Mouse (Mus musculus) common myeloid progenitor, adult 5-6 weeks (primary cell): Measurements from ENCODE around the gene Olfr1047. TPM values are rescaled to one million over a fixed set of nuclear protein-coding genes. Genes with fewer than 3 reads are reported as not detected.
"Not testable (repeated sequence)": the region's sequence is repeated elsewhere in the genome, so short reads cannot be mapped to it uniquely, and the experiment has no call there.

Experiments
- ATAC-seq: replicated peaks from 2 replicates; pipeline ENCODE4 v1.8.0; 2016; ENCODE audit warnings: low read depth, mild to moderate bottlenecking, moderate TSS enrichment, inconsistent platforms; ENCODE audit not compliant: poor library complexity, severe bottlenecking
- total RNA-seq: library from RNA; stranded (forward); fragments of 200-1000, 187-1606 nt; gene quantifications from 2 replicates; pipeline ENCODE4 v1.2.3, GENCODE M21; 2017

The Olfr1047 gene
- not detected in 2 replicates for total RNA-seq

GRCm38 (mm10) chr2:86231301-86231700 lies at the start of gene Olfr1047:
TSS of gene Olfr1047 (minus strand) at chr2:86231401.
- ATAC-seq: no peak

GRCm38 (mm10) chr2:86278988-86279387 lies 47.8 kb upstream of the Olfr1047 start, which contains the start of gene Olfr1051:
TSS of gene Olfr1051 (minus strand) at chr2:86279088.
- ATAC-seq: not testable (repeated sequence)

DNA sequence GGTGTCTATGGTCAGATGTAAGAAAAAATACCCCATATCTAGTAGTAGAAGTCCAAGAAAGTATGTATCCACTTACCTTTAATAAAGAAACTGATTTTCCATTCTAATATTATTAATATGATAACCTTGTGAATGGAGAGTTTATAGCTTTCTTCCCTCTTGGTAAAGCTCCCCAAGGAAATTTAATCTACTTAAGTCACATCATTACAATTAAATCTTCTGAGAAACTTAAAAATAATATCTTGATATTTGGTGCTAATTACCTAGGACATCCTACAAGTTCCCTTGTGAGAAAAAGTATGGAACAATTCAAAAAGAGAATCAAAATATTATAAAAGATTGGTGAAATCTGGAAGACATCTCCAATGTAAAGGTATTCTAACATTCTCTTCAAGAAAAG lies 27.0 kb upstream of the Olfr1047 start, which contains the start of gene Olfr1049:
Olfr1049 (minus strand) TSS at position 101 of the 400 bp plus-strand sequence.
- ATAC-seq: not testable (repeated sequence)

- ATAC-seq: no peak
Observed at GRCm38 (mm10) chr2:86240189-86240588, 9.0 kb upstream of the Olfr1047 start, which contains the start of gene Olfr1048. TSS of gene Olfr1048 (minus strand) at chr2:86240289.

DNA sequence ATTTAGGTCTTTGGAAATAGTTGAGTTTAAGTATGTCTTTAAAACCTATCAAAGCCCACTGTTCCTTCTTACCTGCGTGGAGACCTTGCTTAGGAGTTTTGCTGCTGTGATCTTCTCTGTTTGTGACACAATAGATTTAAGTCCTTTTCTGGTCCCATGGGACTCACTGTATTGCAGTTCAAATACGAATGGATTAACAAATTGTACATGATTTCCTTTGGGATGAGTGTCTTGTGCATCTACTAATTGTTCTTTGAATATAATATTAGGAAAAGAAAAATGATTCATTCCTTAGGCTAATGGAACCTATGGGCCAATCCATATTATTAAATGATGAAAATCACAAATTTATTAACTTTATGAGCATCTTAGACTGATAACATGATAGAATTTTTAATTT lies 12.0 kb downstream of the Olfr1047 start, which contains the start of gene Olfr1046:
Olfr1046 (minus strand) TSS at position 101 of the 400 bp plus-strand sequence.
- no peak for ATAC-seq

- ATAC-seq: no peak
Observed at GRCm38 (mm10) chr2:86202909-86203308, 28.3 kb downstream of the Olfr1047 start, which contains the start of gene Olfr1045. TSS of gene Olfr1045 (minus strand) at chr2:86203009.

DNA sequence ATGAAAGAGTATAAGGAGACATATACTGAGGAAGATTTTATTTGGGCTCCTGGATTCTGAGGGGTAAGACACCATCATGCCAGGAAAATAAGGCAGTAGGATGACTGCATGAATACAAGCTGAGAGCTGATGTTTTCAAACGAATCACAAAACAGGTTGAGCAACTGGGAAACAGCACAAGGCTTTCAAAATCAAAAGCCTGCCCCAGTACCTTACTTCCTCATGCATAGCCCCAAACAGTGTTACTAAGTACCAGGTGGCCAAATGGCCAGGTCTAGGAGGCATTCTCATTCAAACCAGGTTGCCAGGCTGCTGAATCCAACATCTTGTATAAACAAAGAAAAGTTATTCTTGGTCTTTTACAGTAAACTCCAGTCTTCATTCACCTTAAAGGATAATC lies 35.3 kb downstream of the Olfr1047 start:
- no peak for ATAC-seq

DNA sequence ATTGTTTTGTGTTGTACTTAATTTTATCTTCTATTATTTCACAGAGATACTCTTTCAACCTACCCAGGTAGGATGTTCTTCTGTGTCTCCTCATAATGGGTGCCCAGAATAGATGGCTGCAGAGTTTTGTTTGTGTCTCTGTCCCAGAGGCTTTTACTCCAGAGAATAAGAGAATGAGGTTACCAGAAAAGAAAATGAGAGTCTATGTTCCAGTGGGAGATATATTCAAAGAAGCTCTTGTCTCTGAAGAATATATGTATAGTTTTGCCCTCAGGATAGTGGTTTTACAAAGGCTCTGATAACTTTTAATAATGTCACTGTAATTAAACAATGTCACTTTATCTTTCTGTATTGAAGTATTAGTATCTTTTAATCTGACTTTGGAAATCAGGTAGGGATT lies 45.6 kb downstream of the Olfr1047 start, which contains the start of gene Olfr52:
Olfr52 (minus strand) TSS at position 101 of the 400 bp plus-strand sequence.
- ATAC-seq: no peak

GRCm38 (mm10) chr2:86179950-86180349 lies 51.3 kb downstream of the Olfr1047 start:
- ATAC-seq: no peak

- no peak for ATAC-seq
Observed at GRCm38 (mm10) chr2:86177720-86178119, 53.5 kb downstream of the Olfr1047 start, which contains the start of gene Olfr1044. TSS of gene Olfr1044 (minus strand) at chr2:86177820.

Other genes with a start within 250 kb of the Olfr1047 start
- not detected in 2 replicates for gene Olfr1031, start 241.1 kb downstream of the Olfr1047 start, total RNA-seq
- gene Olfr1032, start 225.9 kb downstream of the Olfr1047 start, total RNA-seq: not detected in 2 replicates
- gene Olfr1033, start 210.8 kb downstream of the Olfr1047 start, total RNA-seq: 0.18 TPM in 1 of 2 replicates, not detected in the other
- gene Olfr1034, start 185.5 kb downstream of the Olfr1047 start, total RNA-seq: not detected in 2 replicates
- gene Olfr1036, start 157.4 kb downstream of the Olfr1047 start, total RNA-seq: not detected in 2 replicates
- not detected in 2 replicates for gene Olfr1037, start 144.0 kb downstream of the Olfr1047 start, total RNA-seq
- gene Olfr1039, start 95.5 kb downstream of the Olfr1047 start, total RNA-seq: not detected in 2 replicates
- gene Olfr1040, start 84.7 kb downstream of the Olfr1047 start, total RNA-seq: not detected in 2 replicates
- gene Olfr1042, start 69.6 kb downstream of the Olfr1047 start, total RNA-seq: not detected in 2 replicates
- not detected in 2 replicates for gene Olfr1043, start 63.9 kb downstream of the Olfr1047 start, total RNA-seq
- gene Olfr1044, start 53.6 kb downstream of the Olfr1047 start, total RNA-seq: not detected in 2 replicates
- not detected in 2 replicates for gene Olfr52, start 45.7 kb downstream of the Olfr1047 start, total RNA-seq
- not detected in 2 replicates for gene Olfr1045, start 28.4 kb downstream of the Olfr1047 start, total RNA-seq
- not detected in 2 replicates for gene Olfr1046, start 12.1 kb downstream of the Olfr1047 start, total RNA-seq
- gene Olfr1048, start 8.9 kb upstream of the Olfr1047 start, total RNA-seq: not detected in 2 replicates
- gene Olfr1049, start 26.9 kb upstream of the Olfr1047 start, total RNA-seq: not detected in 2 replicates
- gene Olfr1051, start 47.7 kb upstream of the Olfr1047 start, total RNA-seq: not detected in 2 replicates
- not detected in 2 replicates for gene Olfr1052, start 61.1 kb upstream of the Olfr1047 start, total RNA-seq
- not detected in 2 replicates for gene Olfr1053, start 83.9 kb upstream of the Olfr1047 start, total RNA-seq
- not detected in 2 replicates for gene Olfr1054, start 104.0 kb upstream of the Olfr1047 start, total RNA-seq
- gene Olfr1055, start 118.9 kb upstream of the Olfr1047 start, total RNA-seq: not detected in 2 replicates
- not detected in 2 replicates for gene Olfr1056, start 131.1 kb upstream of the Olfr1047 start, total RNA-seq
- not detected in 2 replicates for gene Olfr1057, start 147.0 kb upstream of the Olfr1047 start, total RNA-seq
- not detected in 2 replicates for gene Olfr1058, start 157.2 kb upstream of the Olfr1047 start, total RNA-seq
- not detected in 2 replicates for gene Olfr1061, start 182.6 kb upstream of the Olfr1047 start, total RNA-seq
- not detected in 2 replicates for gene Olfr1062, start 195.3 kb upstream of the Olfr1047 start, total RNA-seq
- gene Olfr1065, start 219.2 kb upstream of the Olfr1047 start, total RNA-seq: not detected in 2 replicates
- gene Olfr1066, start 224.9 kb upstream of the Olfr1047 start, total RNA-seq: not detected in 2 replicates